Mouse (Mus musculus) embryonic fibroblast, embryonic 13.5 days (primary cell): ENCODE results near the gene Sema5b. TPM values are rescaled to one million over a fixed set of nuclear protein-coding genes. Genes with fewer than 3 reads are reported as not detected.

ENCODE experiments used
- H3K27ac ChIP-seq: 2 replicates; pipeline ENCODE4 v1.5.1; 2012; ENCODE audit warnings: low read length, control low read depth, inconsistent platforms; ENCODE audit not compliant: insufficient read depth
- H3K4me1 ChIP-seq: 2 replicates; pipeline ENCODE4 v1.6.1; 2011; ENCODE audit warnings: low read length; ENCODE audit not compliant: control insufficient read depth, insufficient read depth
- H3K4me3 ChIP-seq: 2 replicates; pipeline ENCODE4 v1.5.1; 2011; ENCODE audit warnings: mild to moderate bottlenecking, control low read depth, low read length; ENCODE audit not compliant: insufficient read depth
- CTCF ChIP-seq: IDR thresholded peaks from 2 replicates; pipeline ENCODE4 v1.5.1; 2011; ENCODE audit warnings: mild to moderate bottlenecking, control low read depth, low read length, moderate library complexity, borderline replicate concordance; ENCODE audit not compliant: insufficient read depth
- POLR2A ChIP-seq: IDR thresholded peaks from 2 replicates; pipeline ENCODE4 v1.6.1; 2011; ENCODE audit warnings: low read depth, mild to moderate bottlenecking, control low read depth, low read length, moderate library complexity
- polyA plus RNA-seq: library from polyadenylated mRNA; stranded (reverse); fragments of >200 nt; gene quantifications from 2 replicates; pipeline ENCODE4 v1.2.4, GENCODE M21; 2011; ENCODE audit warnings: low read depth; ENCODE audit not compliant: missing spikeins, insufficient read length

Sema5b gene
- polyA plus RNA-seq, 1 experiment: 1.3 TPM

DNA sequence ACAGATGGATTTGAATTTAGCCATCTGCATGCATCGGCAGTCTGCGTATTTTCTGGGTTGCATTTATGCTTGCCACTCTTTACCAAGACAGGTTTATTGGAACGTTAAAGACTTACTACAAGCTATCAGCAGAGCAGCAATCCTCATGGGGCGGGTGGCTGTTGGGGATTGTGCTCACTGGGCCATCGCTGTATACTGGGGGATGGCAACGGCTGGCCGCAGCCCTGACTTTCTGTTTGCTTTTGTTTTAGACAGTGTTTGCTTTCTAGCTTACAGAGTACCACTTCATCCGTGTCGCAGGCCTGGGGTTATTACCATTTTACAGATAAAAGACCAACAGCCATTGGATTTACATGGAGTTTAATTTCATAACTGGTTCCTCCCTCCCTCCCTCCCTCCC is 28.8 kb downstream of the Sema5b start:
- Histone ChIP-seq H3K27ac (no peak overlapping the region), H3K4me1 (no peaks in the 10 kb centered on the region), H3K4me3 (no peak overlapping the region)
- TF ChIP-seq POLR2A (no peak), CTCF (no peak)

GRCm38 (mm10) chr16:35570627-35571026 is 29.7 kb downstream of the Sema5b start:
- Histone ChIP-seq H3K27ac (no peak overlapping the region), H3K4me1 (no peaks in the 10 kb centered on the region), H3K4me3 (no peak overlapping the region)
- no peak for TF ChIP-seq POLR2A
- TF ChIP-seq CTCF: no peak

- Histone ChIP-seq H3K27ac (no peak overlapping the region), H3K4me3 (no peak overlapping the region), H3K4me1 (no peaks in the 10 kb centered on the region)
- TF ChIP-seq POLR2A (no peak), CTCF (no peak)
Observed at GRCm38 (mm10) chr16:35573586-35573985, 32.6 kb downstream of the Sema5b start.

DNA sequence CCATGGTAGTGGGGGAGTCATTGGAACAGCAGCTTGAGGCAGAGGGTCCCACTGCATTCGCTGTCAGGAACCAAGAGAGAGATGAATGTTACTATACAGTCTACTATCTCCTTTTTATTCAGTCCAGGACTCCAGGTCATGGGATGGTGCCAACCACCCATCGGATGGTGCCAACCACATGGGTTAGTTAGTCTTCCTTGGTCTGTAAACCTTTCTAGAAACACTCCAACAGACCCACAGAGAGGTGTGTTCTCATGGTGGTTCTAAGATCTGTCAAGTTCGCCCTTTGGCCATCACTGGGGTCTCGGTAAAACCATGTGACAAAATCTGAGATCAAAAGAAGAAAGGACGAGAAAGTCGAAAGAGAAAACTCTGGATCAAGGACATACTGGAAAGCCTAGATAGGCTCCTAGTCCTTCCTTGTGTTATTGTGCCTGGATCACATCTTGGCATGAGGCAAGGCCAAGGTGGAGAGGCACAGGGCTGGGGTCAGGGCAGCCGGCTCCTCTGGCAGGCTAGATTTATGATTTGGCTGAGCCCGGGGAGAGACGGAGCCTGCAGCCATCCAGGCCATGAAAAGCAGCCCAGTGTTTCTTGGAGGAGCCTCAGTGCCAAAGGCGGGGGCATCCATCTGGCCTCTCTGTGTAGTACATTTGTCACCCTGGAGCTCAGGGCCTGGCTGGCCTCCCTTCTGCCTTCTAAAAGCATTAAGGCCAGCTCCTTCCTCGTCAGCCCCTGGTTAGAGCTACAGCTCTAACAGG is 36.4 kb downstream of the Sema5b start:
- H3K4me1 ChIP-seq: no peaks in the 10 kb centered on the region
- H3K27ac ChIP-seq: no peak overlapping the region
- TF ChIP-seq CTCF (no peak), POLR2A (no peak)
- H3K4me3 ChIP-seq: no peak overlapping the region

- Histone ChIP-seq H3K27ac (no peak overlapping the region), H3K4me3 (no peak overlapping the region), H3K4me1 (no peaks in the 10 kb centered on the region)
- TF ChIP-seq POLR2A (no peak), CTCF (no peak)
Observed at GRCm38 (mm10) chr16:35581299-35581698, 40.4 kb downstream of the Sema5b start.

DNA sequence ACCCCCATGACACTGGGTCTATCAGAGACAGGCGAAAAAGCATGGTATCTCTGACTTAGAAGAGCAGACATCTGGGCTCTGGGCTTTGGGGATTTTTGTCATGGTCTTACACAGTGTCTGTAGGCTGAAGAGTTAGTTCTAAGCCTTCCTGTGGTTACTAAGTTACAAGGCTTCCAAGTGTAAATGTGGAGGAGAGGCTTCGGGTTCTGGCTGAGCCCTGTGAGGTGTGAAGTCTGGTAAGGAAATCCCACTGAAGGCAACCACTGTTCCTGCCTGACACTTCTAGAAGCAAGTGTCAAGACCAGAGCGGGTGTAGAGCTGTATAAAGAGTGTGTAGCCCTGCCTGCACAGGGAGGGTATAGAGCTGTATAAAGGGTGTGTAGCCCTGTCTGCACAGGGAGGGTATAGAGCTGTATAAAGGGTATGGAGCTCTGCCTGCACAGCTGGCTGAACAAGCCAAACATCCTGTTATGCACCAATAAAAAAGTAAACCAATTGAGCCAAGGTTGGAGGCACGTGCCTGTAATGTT is 42.7 kb downstream of the Sema5b start:
- no peak overlapping the region for H3K4me3 ChIP-seq
- H3K27ac ChIP-seq: no peak overlapping the region
- TF ChIP-seq POLR2A (no peak), CTCF (no peak)
- no peaks in the 10 kb centered on the region for H3K4me1 ChIP-seq

GRCm38 (mm10) chr16:35585126-35585694 is 44.3 kb downstream of the Sema5b start:
- TF ChIP-seq POLR2A (no peak), CTCF (no peak)
- Histone ChIP-seq H3K4me3 (no peak overlapping the region), H3K4me1 (no peaks in the 10 kb centered on the region), H3K27ac (no peak overlapping the region)

DNA sequence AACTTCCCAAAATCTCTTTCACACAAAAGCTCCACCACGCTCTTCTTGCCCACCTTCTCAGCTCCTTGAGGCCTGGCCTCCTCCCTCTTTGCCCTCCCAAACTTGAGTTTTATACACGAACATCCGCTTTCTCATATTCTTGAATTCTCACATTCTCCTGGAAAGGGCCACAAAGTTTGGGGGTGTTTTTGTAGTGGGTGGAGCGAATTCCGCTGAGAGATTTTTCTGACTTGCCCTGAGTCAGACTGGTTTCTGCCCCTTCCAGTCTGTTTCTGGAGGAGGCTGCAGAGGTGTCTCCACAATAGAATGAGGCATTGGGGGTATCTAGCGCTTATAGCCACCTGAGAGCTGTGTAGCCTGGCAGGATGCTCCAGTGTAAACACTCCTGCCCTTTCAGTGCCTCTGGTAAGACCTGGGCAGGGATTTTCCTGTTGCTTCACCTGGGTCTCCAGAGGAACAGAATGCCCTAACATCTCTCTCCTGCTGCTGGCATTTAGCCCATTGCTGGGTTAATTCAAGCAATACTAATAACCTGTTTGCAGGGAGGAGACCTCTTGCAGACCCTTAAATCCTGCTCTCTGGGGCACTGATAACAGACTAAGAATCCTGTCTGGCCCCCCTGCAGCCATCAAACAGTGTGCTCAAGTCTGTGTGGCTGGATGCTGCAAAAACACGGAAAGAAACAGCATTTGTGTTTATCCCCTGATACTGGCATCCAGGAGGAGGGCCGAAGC is 46.3 kb downstream of the Sema5b start:
- Histone ChIP-seq H3K4me3 (no peak overlapping the region), H3K27ac (no peak overlapping the region), H3K4me1 (no peaks in the 10 kb centered on the region)
- TF ChIP-seq POLR2A (no peak), CTCF (no peak)

- Histone ChIP-seq H3K4me1 (no peaks in the 10 kb centered on the region), H3K4me3 (no peak overlapping the region), H3K27ac (no peak overlapping the region)
- TF ChIP-seq CTCF (no peak), POLR2A (no peak)
Observed at GRCm38 (mm10) chr16:35587866-35588465, 47.0 kb downstream of the Sema5b start.
